Mouse (Mus musculus) heart, postnatal 4 days (tissue): ENCODE measurements around the gene Etv5. TPM values are rescaled to one million over a fixed set of nuclear protein-coding genes. Genes with fewer than 3 reads are reported as not detected.

Experiments used
- DNase-seq: peaks from one replicate; pipeline ENCODE4 v3.0.0; 2021
- total RNA-seq, 2 experiments: library from RNA; stranded (reverse); gene quantifications; 2 replicates each; pipeline ENCODE4 v1.2.3; 2021

Etv5 gene
- total RNA-seq, 2 experiments from 2014 or later, result 11.6 to 14.5 TPM

- DNase-seq, result no peak
These were observed 10.1 kb downstream of the Etv5 start for GRCm38 (mm10) chr16:22429377-22429776.

- DNase-seq, result peak; percentile 81
These were observed 10.6 kb downstream of the Etv5 start for GRCm38 (mm10) chr16:22428853-22429341.

GRCm38 (mm10) chr16:22426866-22427265 lies 12.7 kb downstream of the Etv5 start:
- no peak for DNase-seq

- DNase-seq, result no peak
These were observed 17.3 kb downstream of the Etv5 start for GRCm38 (mm10) chr16:22422256-22422655.

GRCm38 (mm10) chr16:22417931-22418330 lies 21.6 kb downstream of the Etv5 start:
- DNase-seq, result no peak

GRCm38 (mm10) chr16:22417044-22417443 lies 22.5 kb downstream of the Etv5 start:
- DNase-seq, result no peak

GRCm38 (mm10) chr16:22416140-22416848 lies 23.2 kb downstream of the Etv5 start:
- no peak for DNase-seq

- DNase-seq, result no peak
These were observed 25.2 kb downstream of the Etv5 start for GRCm38 (mm10) chr16:22414205-22414754.

- DNase-seq, result no peak
These were observed 26.9 kb downstream of the Etv5 start for GRCm38 (mm10) chr16:22412459-22413229.

GRCm38 (mm10) chr16:22411764-22412163 lies 27.8 kb downstream of the Etv5 start:
- no peak for DNase-seq

GRCm38 (mm10) chr16:22410000-22410399 lies 29.5 kb downstream of the Etv5 start:
- DNase-seq, result no peak

GRCm38 (mm10) chr16:22408642-22409360 lies 30.7 kb downstream of the Etv5 start:
- no peak for DNase-seq

- no peak for DNase-seq
These were observed 32.8 kb downstream of the Etv5 start for GRCm38 (mm10) chr16:22406747-22407146.

- DNase-seq, result no peak
These were observed 33.5 kb downstream of the Etv5 start for GRCm38 (mm10) chr16:22406050-22406449.

GRCm38 (mm10) chr16:22405492-22405891 lies 34.0 kb downstream of the Etv5 start:
- DNase-seq, result no peak

GRCm38 (mm10) chr16:22403715-22404114 lies 35.8 kb downstream of the Etv5 start:
- no peak for DNase-seq

- DNase-seq, result no peak
These were observed 36.9 kb downstream of the Etv5 start for GRCm38 (mm10) chr16:22402600-22402999.

GRCm38 (mm10) chr16:22400226-22400625 lies 39.3 kb downstream of the Etv5 start:
- no peak for DNase-seq

GRCm38 (mm10) chr16:22398784-22399453 lies 40.6 kb downstream of the Etv5 start:
- DNase-seq, result no peak

- no peak for DNase-seq
These were observed 41.2 kb downstream of the Etv5 start for GRCm38 (mm10) chr16:22398354-22398753.

GRCm38 (mm10) chr16:22396420-22396819 lies 43.1 kb downstream of the Etv5 start:
- DNase-seq, result no peak
